Mouse (Mus musculus) CH12.LX (cell line): ENCODE measurements around the gene Eif3b. TPM values are rescaled to one million over a fixed set of nuclear protein-coding genes. Genes with fewer than 3 reads are reported as not detected.

ENCODE experiments used
- DNase-seq: peaks from one replicate; pipeline ENCODE4 v3.0.0-alpha.2; 2013; ENCODE audit errors: extremely low read depth
- H3K27ac ChIP-seq: 2 replicates; pipeline ENCODE4 v1.5.1; 2012; ENCODE audit warnings: low read depth, mild to moderate bottlenecking, control low read depth, moderate library complexity; ENCODE audit not compliant: insufficient read depth
- H3K27me3 ChIP-seq: replicated peaks from 2 replicates; pipeline ENCODE3; 2012; ENCODE audit warnings: inconsistent platforms
- H3K36me3 ChIP-seq, 2 experiments: replicated peaks in 1 of 2; 2 replicates each; pipeline versions ENCODE3 to v1.6.1; 2012; ENCODE audit warnings: inconsistent platforms in 1 of 2, low read length in 1 of 2, mild to moderate bottlenecking in 1 of 2, mixed read lengths in 1 of 2, moderate library complexity in 1 of 2; ENCODE audit not compliant: control insufficient read depth in 1 of 2, insufficient read depth in 1 of 2
- H3K4me1 ChIP-seq, 2 experiments: 2 replicates each; pipeline ENCODE4 v1.6.1; 2012; ENCODE audit warnings: inconsistent platforms in 1 of 2, moderate library complexity in 1 of 2; ENCODE audit not compliant: insufficient read depth in 2 of 2, control insufficient read depth in 1 of 2
- H3K4me2 ChIP-seq: 2 replicates; pipeline ENCODE4 v1.6.1; 2012; ENCODE audit warnings: low read depth, mild to moderate bottlenecking, control low read depth; ENCODE audit not compliant: poor library complexity, insufficient read depth, severe bottlenecking
- H3K4me3 ChIP-seq, 3 experiments: fragments of 150-350 bp in 1 of 3; sonication (generic) in 1 of 3; replicated peaks in 1 of 3; 2 replicates each; pipeline versions ENCODE3 to v1.5.1; 2011 to 2012; ENCODE audit warnings: low read depth in 2 of 3, low read length in 2 of 3, mild to moderate bottlenecking in 2 of 3, moderate library complexity in 2 of 3, control low read depth in 1 of 3, improper control_type of control experiment in 1 of 3, inconsistent platforms in 1 of 3, mixed read lengths in 1 of 3; ENCODE audit not compliant: poor library complexity in 1 of 3
- H3K79me2 ChIP-seq: replicated peaks from 2 replicates; pipeline ENCODE4 v1.6.1; 2012; ENCODE audit warnings: mild to moderate bottlenecking, moderate library complexity; ENCODE audit not compliant: control insufficient read depth, poor library complexity, insufficient read depth, severe bottlenecking; ENCODE audit errors: extremely low read depth
- H3K9ac ChIP-seq: 2 replicates; pipeline ENCODE4 v1.6.1; 2012; ENCODE audit warnings: low read depth, mild to moderate bottlenecking, control low read depth, moderate library complexity; ENCODE audit not compliant: insufficient read depth
- H3K9me3 ChIP-seq: replicated peaks from 2 replicates; pipeline ENCODE3; 2012; ENCODE audit warnings: low read length, inconsistent platforms, mixed read lengths
- CTCF ChIP-seq, 2 experiments: IDR thresholded peaks in 1 of 2; conservative IDR thresholded peaks in 1 of 2; 2 replicates each; pipeline ENCODE4 v1.5.1; 2011 to 2012; ENCODE audit warnings: low read depth in 2 of 2, low read length in 2 of 2, improper control_type of control experiment in 1 of 2, inconsistent platforms in 1 of 2, mild to moderate bottlenecking in 1 of 2, moderate library complexity in 1 of 2
- ETS1 ChIP-seq: conservative IDR thresholded peaks from 2 replicates; pipeline ENCODE4 v1.6.1; 2012; ENCODE audit warnings: low read depth, mild to moderate bottlenecking, inconsistent platforms, low read length, improper control_type of control experiment, moderate library complexity
- JUN ChIP-seq: IDR thresholded peaks from 2 replicates; pipeline ENCODE4 v1.6.1; 2011; ENCODE audit warnings: low read depth, mild to moderate bottlenecking, low read length, improper control_type of control experiment, moderate library complexity; ENCODE audit not compliant: insufficient read depth
- JUND ChIP-seq: conservative IDR thresholded peaks from 2 replicates; pipeline ENCODE4 v1.6.1; 2011; ENCODE audit warnings: low read depth, low read length, improper control_type of control experiment
- NELFE ChIP-seq: IDR thresholded peaks from 2 replicates; pipeline ENCODE4 v1.6.1; 2011; ENCODE audit warnings: low read depth, low read length, improper control_type of control experiment
- NRF1 ChIP-seq: IDR thresholded peaks from 2 replicates; pipeline ENCODE4 v1.6.1; 2014; ENCODE audit warnings: low read depth, mild to moderate bottlenecking, inconsistent platforms, low read length, improper control_type of control experiment, moderate library complexity
- PAX5 ChIP-seq: IDR thresholded peaks from 2 replicates; pipeline ENCODE4 v1.6.1; 2012; ENCODE audit warnings: low read length, inconsistent platforms, mixed read lengths
- RAD21 ChIP-seq: IDR thresholded peaks from 2 replicates; pipeline ENCODE4 v1.6.1; 2011; ENCODE audit warnings: low read depth, mild to moderate bottlenecking, low read length, improper control_type of control experiment, moderate library complexity
- RCOR1 ChIP-seq: conservative IDR thresholded peaks from 2 replicates; pipeline ENCODE4 v1.6.1; 2012; ENCODE audit warnings: low read depth, mild to moderate bottlenecking, inconsistent platforms, low read length, improper control_type of control experiment
- SMC3 ChIP-seq: IDR thresholded peaks from 2 replicates; pipeline ENCODE4 v1.6.1; 2011; ENCODE audit warnings: low read depth, low read length, improper control_type of control experiment
- TBP ChIP-seq: conservative IDR thresholded peaks from 2 replicates; pipeline ENCODE4 v1.6.1; 2011; ENCODE audit warnings: low read depth, low read length, improper control_type of control experiment
- USF2 ChIP-seq: conservative IDR thresholded peaks from 2 replicates; pipeline ENCODE4 v1.6.1; 2011; ENCODE audit warnings: low read depth, low read length, improper control_type of control experiment
- dilution Hi-C: fragments of 300-500 bp; cut with MboI; formaldehyde crosslinking; loops from 2 replicates; pipeline ENCODE4 v1.14.3; 2020; ENCODE audit warnings: low sequenced_read_pairs; ENCODE audit not compliant: extremely low pct_unique_long_range_greater_than_20kb, extremely low pct_ligation_motif_present
- in situ Hi-C: fragments of 300-500 bp; cut with MboI; formaldehyde crosslinking; loops from 3 replicates; pipeline ENCODE4 v1.14.3; 2019; ENCODE audit warnings: low sequenced_read_pairs, low pct_ligation_motif_present, low pct_unique_long_range_greater_than_20kb, mixed read lengths
- polyA plus RNA-seq: library from polyadenylated mRNA; unstranded; fragments of >175 nt; gene quantifications from 2 replicates; pipeline ENCODE4 v1.2.1, GENCODE M21; 2012; ENCODE audit warnings: low read depth; ENCODE audit not compliant: insufficient read length
- total RNA-seq, 2 experiments: library from RNA; depleted of rRNA; stranded (reverse); fragments of 300-350 nt in 1 of 2; fragments of >200 nt in 1 of 2; gene quantifications; 2 replicates each; pipeline ENCODE4 v1.2.3; 2012 to 2014

Gene Eif3b
- total and polyA plus RNA-seq, 3 experiments: 79.5 to 521 (median 218) TPM

GRCm38 (mm10) chr5:140464943-140465342 lies 45.8 kb downstream of the Eif3b start:
- in situ Hi-C loops (no loop called here), dilution Hi-C loops (no loop called here)
- Histone ChIP-seq H3K4me1 (no peaks in the 10 kb centered on the region), H3K79me2 (no peaks in the 10 kb centered on the region), H3K9ac (no peak overlapping the region), H3K36me3 (peaks cover 0 to 21% of the 10 kb centered on the region in 2 experiments), H3K27me3 (no peaks in the 10 kb centered on the region), H3K27ac (no peak overlapping the region), H3K4me3 (no peak overlapping the region), H3K9me3 (peaks cover 15% of the 10 kb centered on the region)
- no peak for DNase-seq
- no peak for TF ChIP-seq NELFE
- TF ChIP-seq RCOR1: no peak
- TF ChIP-seq, all 38 proteins: peak for 0
- H3K4me2 ChIP-seq: no peak overlapping the region

GRCm38 (mm10) chr5:140472336-140472735 lies 53.2 kb downstream of the Eif3b start:
- Histone ChIP-seq H3K4me1 (no peaks in the 10 kb centered on the region), H3K9me3 (no peaks in the 10 kb centered on the region), H3K27ac (no peak overlapping the region), H3K4me3 (no peak overlapping the region), H3K36me3 (peaks cover 0 to 10% of the 10 kb centered on the region in 2 experiments), H3K27me3 (no peaks in the 10 kb centered on the region), H3K9ac (no peak overlapping the region), H3K4me2 (no peak overlapping the region), H3K79me2 (no peaks in the 10 kb centered on the region)
- TF ChIP-seq RAD21 (peak; percentile 85), JUND (no peak), USF2 (no peak), SMC3 (peak; percentile 72), NELFE (no peak), CTCF (conservative IDR thresholded peaks at IDR 0.05 in 1 of 2, IDR thresholded peaks at IDR 0.05 in 1 of 2; ENCODE audit: low read depth in 2 of 2, low read length in 2 of 2) (peak; percentile 27 to 83; a peak in 3 of 4 replicates)
- in situ Hi-C loops (no loop called here), dilution Hi-C loops (no loop called here)
- DNase-seq: peak; percentile 59

DNA sequence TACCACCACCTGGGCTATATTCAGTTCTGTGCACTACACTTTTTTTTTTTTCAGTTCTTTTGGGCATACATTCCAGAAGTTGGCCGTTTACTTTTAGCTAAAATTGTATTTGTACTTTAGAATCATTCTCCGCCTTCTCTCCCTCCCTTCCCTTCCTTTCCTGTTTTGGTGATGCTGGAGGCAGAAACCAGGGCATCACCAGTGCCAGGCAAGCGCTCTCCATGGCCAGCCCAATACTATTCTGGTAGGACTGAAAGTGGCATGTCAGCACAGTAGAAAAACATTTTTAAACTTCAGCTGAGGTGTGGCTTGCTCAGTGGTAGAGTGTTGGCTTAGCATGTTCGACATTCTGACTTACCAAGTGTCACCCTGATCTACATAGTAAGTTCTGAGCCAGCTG lies 62.3 kb downstream of the Eif3b start:
- dilution Hi-C loops: no loop called here

More for the DNA sequence above, 62.3 kb downstream of the Eif3b start:
- Histone ChIP-seq H3K9me3 (peaks cover 3% of the 10 kb centered on the region), H3K27me3 (no peaks in the 10 kb centered on the region), H3K4me2 (no peak overlapping the region), H3K4me3 (no peak overlapping the region), H3K79me2 (no peaks in the 10 kb centered on the region), H3K36me3 (peaks cover 0 to 8% of the 10 kb centered on the region in 2 experiments), H3K9ac (no peak overlapping the region), H3K27ac (no peak overlapping the region), H3K4me1 (no peaks in the 10 kb centered on the region)
- in situ Hi-C loops: no loop called here
- no peak for DNase-seq
- TF ChIP-seq SMC3 (no peak), JUN (no peak), USF2 (no peak), NRF1 (no peak), ETS1 (no peak), PAX5 (no peak), RAD21 (no peak), TBP (no peak)
